Mouse (Mus musculus) midbrain, embryonic 14.5 days (tissue): ENCODE data around the gene Aox4. TPM values are rescaled to one million over a fixed set of nuclear protein-coding genes. Genes with fewer than 3 reads are reported as not detected.

Experiments
- ATAC-seq: fragments of 200-750 bp; cut with Nextera tagmentation; 2 replicates; pipeline ENCODE4 v1.8.0; 2017; ENCODE audit warnings: moderate number of reproducible peaks, moderate library complexity; ENCODE audit not compliant: low FRiP score, low TSS enrichment
- DNase-seq: peaks from one replicate; pipeline ENCODE4 v3.0.0-alpha.2; 2015
- H3K27ac ChIP-seq: fragments of 300-500 bp; sonication (generic); replicated peaks from 2 replicates; pipeline ENCODE4 v1.5.1; 2014; ENCODE audit warnings: mild to moderate bottlenecking, low read depth, low read length, moderate library complexity
- H3K27me3 ChIP-seq: fragments of 300-500 bp; sonication (generic); 2 replicates; pipeline ENCODE4 v1.6.1; 2014; ENCODE audit warnings: low read length, control low read depth, mixed read lengths; ENCODE audit not compliant: control insufficient read depth, insufficient read depth
- H3K36me3 ChIP-seq: fragments of 300-500 bp; sonication (generic); 2 replicates; pipeline ENCODE4 v1.6.1; 2014; ENCODE audit warnings: low read length, control low read depth; ENCODE audit not compliant: control insufficient read depth, insufficient read depth
- H3K4me1 ChIP-seq: fragments of 300-500 bp; sonication (generic); 2 replicates; pipeline ENCODE4 v1.6.1; 2014; ENCODE audit warnings: mild to moderate bottlenecking, antibody characterized with exemption, low read length, control low read depth; ENCODE audit not compliant: control insufficient read depth, insufficient read depth
- H3K4me2 ChIP-seq: fragments of 300-500 bp; sonication (generic); 2 replicates; pipeline ENCODE4 v1.6.1; 2014; ENCODE audit warnings: mild to moderate bottlenecking, low read length, moderate library complexity
- H3K4me3 ChIP-seq: fragments of 300-500 bp; sonication (generic); replicated peaks from 2 replicates; pipeline ENCODE4 v1.5.1; 2014; ENCODE audit warnings: low read depth, low read length
- H3K9ac ChIP-seq: fragments of 300-500 bp; sonication (generic); replicated peaks from 2 replicates; pipeline ENCODE4 v1.6.1; 2014; ENCODE audit warnings: mild to moderate bottlenecking, low read length, moderate library complexity
- H3K9me3 ChIP-seq: fragments of 300-500 bp; sonication (generic); 2 replicates; pipeline ENCODE4 v1.6.1; 2016; ENCODE audit warnings: low read length, control low read depth, mixed read lengths; ENCODE audit not compliant: control insufficient read depth
- WGBS: fragments of 180-500 bp; shearing (Covaris S2); extraction: QIAGEN DNeasy Blood & Tissue Kit; methylation state at CpG from one replicate; pipeline ENCODE4 v1.1.7; 2014; 5-methylcytosine and 5-hydroxymethylcytosine counted together
- polyA plus RNA-seq: library from polyadenylated mRNA; unstranded; fragments of >200 nt; fragmentation: Nextera tagmentation; extraction: Ambion mirVana; gene quantifications from 2 replicates; pipeline ENCODE4 v1.2.1, GENCODE M21; 2014

Aox4 gene
- polyA plus RNA-seq, 1 experiment from 2014 or later: 0.08 TPM

GRCm38 (mm10) chr1:58284505-58284904 is 74.3 kb downstream of the Aox4 start:
- no peak overlapping the region for H3K27ac ChIP-seq
- no peaks in the 10 kb centered on the region for H3K9me3 ChIP-seq
- WGBS: 53% methylated on average over 7 of the region's 7 CpGs
- H3K4me1 ChIP-seq: no peaks in the 10 kb centered on the region
- ATAC-seq (no peak), DNase-seq (no peak)
- no peak overlapping the region for H3K4me2 ChIP-seq
- no peaks in the 10 kb centered on the region for H3K36me3 ChIP-seq
- H3K9ac ChIP-seq: no peak overlapping the region
- H3K27me3 ChIP-seq: no peaks in the 10 kb centered on the region
- no peak overlapping the region for H3K4me3 ChIP-seq

- 94% methylated on average over 3 of the region's 3 CpGs for WGBS
- Histone ChIP-seq H3K4me2 (no peak overlapping the region), H3K27me3 (0 out of 2 replicates have a peak, but pooled peaks cover 2% of the 10 kb centered on the region), H3K4me1 (no peaks in the 10 kb centered on the region), H3K9me3 (no peaks in the 10 kb centered on the region), H3K9ac (no peak overlapping the region), H3K27ac (no peak overlapping the region), H3K4me3 (no peak overlapping the region), H3K36me3 (no peaks in the 10 kb centered on the region)
- DNase-seq (no peak), ATAC-seq (no peak)
Measured at GRCm38 (mm10) chr1:58288091-58288490, 77.9 kb downstream of the Aox4 start.

GRCm38 (mm10) chr1:58289863-58290469 is 79.8 kb downstream of the Aox4 start:
- DNase-seq (peak; percentile 6), ATAC-seq (no peak)
- Histone ChIP-seq H3K9ac (no peak overlapping the region), H3K4me1 (no peaks in the 10 kb centered on the region), H3K9me3 (no peaks in the 10 kb centered on the region), H3K36me3 (no peaks in the 10 kb centered on the region), H3K4me3 (no peak overlapping the region), H3K27ac (no peak overlapping the region), H3K4me2 (no peak overlapping the region), H3K27me3 (0 out of 2 replicates have a peak, but pooled peaks cover 2% of the 10 kb centered on the region)
- WGBS: 33% methylated on average over 16 of the region's 16 CpGs

DNA sequence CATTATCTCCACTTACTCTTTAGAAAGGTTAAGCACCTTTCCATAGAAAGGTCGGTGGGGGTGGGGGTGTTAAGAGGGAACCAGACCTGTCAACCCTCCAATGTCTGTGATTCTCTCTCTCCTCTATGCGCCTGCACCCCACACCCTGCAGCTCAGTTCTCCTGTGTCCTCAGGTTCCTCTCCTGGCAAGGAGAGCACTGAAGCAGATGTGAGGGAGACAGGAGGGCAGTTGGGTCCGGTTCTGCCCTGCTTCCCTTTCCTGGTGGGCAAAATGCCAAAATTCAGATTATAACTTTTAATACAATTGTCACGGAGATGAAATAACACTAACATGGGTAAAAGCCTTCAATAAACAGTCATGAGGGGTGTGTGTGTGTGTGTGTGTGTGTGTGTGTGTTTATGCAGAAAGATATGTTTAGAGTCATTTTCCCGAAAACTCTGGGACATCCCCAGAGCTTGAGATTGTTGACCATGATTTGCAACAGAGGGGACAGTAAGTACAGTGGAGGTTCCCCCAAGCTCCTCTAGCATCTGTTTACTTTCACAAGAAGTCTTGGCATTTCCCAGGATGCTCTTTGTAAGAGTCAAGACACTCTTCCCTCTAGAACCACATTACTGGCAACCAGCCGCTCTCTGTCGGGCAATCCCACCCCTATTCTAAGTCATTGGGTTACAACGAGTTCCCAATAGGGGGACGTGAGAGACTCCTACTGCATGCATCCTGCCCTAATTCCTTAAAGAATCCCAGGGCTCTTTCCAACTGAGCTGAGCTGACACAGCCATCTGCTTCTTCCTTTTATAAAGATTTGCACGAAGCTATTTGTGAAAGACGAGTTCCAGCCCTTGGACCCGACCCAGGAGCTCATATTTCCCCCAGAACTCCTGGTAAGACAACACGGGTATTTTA is 81.5 kb downstream of the Aox4 start:
- no peak for DNase-seq
- no peak for ATAC-seq
- no peaks in the 10 kb centered on the region for H3K4me1 ChIP-seq
- H3K4me2 ChIP-seq: no peak overlapping the region
- H3K27me3 ChIP-seq: 0 out of 2 replicates have a peak, but pooled peaks cover 2% of the 10 kb centered on the region
- H3K36me3 ChIP-seq: no peaks in the 10 kb centered on the region
- no peak overlapping the region for H3K9ac ChIP-seq
- WGBS: 67% methylated on average over 13 of the region's 13 CpGs
- no peak overlapping the region for H3K4me3 ChIP-seq
- H3K27ac ChIP-seq: no peak overlapping the region
- H3K9me3 ChIP-seq: no peaks in the 10 kb centered on the region

- no peak overlapping the region for H3K4me3 ChIP-seq
Measured at GRCm38 (mm10) chr1:58294730-58295129, 84.5 kb downstream of the Aox4 start.

DNA sequence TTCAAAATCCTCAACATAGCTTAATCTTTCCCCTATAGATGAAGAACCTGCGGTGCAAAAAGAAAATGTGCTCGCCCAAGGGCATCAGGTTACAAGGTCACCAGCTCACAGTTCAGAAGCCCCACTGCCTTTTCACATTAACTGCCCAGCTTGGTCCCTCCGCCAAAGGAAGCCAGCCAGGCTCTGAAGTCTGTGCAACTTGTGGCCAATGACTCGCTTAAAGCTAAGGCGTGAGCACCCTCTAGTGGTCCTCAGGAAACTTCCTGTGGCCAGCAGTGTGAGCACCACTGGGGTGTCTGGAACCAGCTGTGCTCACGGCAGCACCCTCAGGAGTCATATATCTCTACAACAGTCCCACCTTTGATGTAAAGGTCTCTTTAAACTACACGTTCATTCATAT is 86.1 kb downstream of the Aox4 start:
- peak; percentile 90 for DNase-seq
- 2% methylated on average over 7 of the region's 7 CpGs for WGBS

More at GRCm38 (mm10) chr1:58294730-58295129, 84.5 kb downstream of the Aox4 start:
- no peak overlapping the region for H3K4me2 ChIP-seq
- H3K27me3 ChIP-seq: 0 out of 2 replicates have a peak, but pooled peaks cover 2% of the 10 kb centered on the region
- H3K36me3 ChIP-seq: no peaks in the 10 kb centered on the region
- ATAC-seq (no peak), DNase-seq (no peak)
- H3K9me3 ChIP-seq: no peaks in the 10 kb centered on the region
- H3K4me1 ChIP-seq: no peaks in the 10 kb centered on the region
- H3K27ac ChIP-seq: no peak overlapping the region
- H3K9ac ChIP-seq: no peak overlapping the region
- WGBS: 85% methylated on average over 5 of the region's 5 CpGs

DNA sequence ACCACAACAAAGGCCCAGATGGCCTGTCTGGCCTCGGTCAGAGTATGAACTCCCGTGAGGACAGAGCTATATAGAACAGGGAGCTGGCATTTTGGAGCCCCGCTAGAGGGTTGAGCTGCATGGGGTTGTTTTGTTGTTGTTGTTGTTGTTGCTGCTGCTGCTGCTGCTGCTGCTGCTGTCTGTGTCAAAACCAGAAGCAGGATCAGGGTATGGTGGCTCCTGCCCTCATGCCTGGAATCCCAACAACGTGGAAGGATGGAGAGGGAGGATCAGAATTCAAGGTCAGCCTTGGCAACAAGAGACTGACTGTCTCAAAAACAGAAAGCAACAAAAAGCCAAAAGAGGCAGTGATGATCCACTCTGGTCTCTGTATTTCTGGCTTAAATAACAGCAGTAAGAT is 86.6 kb downstream of the Aox4 start:
- DNase-seq (no peak), ATAC-seq (no peak)
- no peaks in the 10 kb centered on the region for H3K9me3 ChIP-seq
- no peaks in the 10 kb centered on the region for H3K36me3 ChIP-seq
- H3K27ac ChIP-seq: no peak overlapping the region
- H3K4me1 ChIP-seq: no peaks in the 10 kb centered on the region
- H3K4me3 ChIP-seq: no peak overlapping the region
- no peak overlapping the region for H3K9ac ChIP-seq
- no peaks in the 10 kb centered on the region for H3K27me3 ChIP-seq
- no peak overlapping the region for H3K4me2 ChIP-seq
- WGBS: 56% methylated on average over 4 of the region's 4 CpGs

More for the DNA sequence above, 86.1 kb downstream of the Aox4 start:
- H3K4me3 ChIP-seq: no peak overlapping the region
- H3K9ac ChIP-seq: no peak overlapping the region
- H3K36me3 ChIP-seq: no peaks in the 10 kb centered on the region
- H3K27ac ChIP-seq: no peak overlapping the region
- H3K4me1 ChIP-seq: no peaks in the 10 kb centered on the region
- no peaks in the 10 kb centered on the region for H3K9me3 ChIP-seq
- no peaks in the 10 kb centered on the region for H3K27me3 ChIP-seq
- no peak overlapping the region for H3K4me2 ChIP-seq
- peak; percentile 62; the same call in 1 of the 2 replicates for ATAC-seq

DNA sequence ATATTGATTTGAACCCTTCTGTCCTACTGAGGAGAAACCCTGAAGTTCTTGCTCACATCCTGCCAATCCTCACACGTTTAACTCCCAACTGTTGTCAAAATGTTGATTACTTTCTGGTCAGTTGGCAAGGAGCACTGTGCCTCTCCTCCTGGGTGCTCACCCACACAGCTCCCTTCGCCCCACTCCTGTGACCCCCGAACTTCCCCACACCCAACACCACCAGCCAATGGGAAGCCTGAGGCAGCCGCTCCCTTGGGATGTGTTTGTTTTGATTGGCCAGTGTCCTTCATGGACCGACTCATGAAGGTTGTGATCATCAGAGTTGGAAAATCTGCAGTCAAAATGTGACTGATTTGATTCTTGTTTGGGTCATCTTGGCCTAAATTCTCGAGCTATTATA is 88.2 kb downstream of the Aox4 start:
- H3K9me3 ChIP-seq: no peaks in the 10 kb centered on the region
- H3K4me3 ChIP-seq: no peak overlapping the region
- no peak for ATAC-seq
- no peak overlapping the region for H3K4me2 ChIP-seq
- no peak overlapping the region for H3K9ac ChIP-seq
- H3K27ac ChIP-seq: no peak overlapping the region
- DNase-seq: no peak
- H3K27me3 ChIP-seq: no peaks in the 10 kb centered on the region
- WGBS: 77% methylated on average over 6 of the region's 6 CpGs
- no peaks in the 10 kb centered on the region for H3K36me3 ChIP-seq
- H3K4me1 ChIP-seq: no peaks in the 10 kb centered on the region
